Mouse (Mus musculus) skeletal muscle tissue, adult 2 months (tissue): ENCODE data around the gene Adh7.

ENCODE experiments used
- DNase-seq: peaks from one replicate; pipeline ENCODE4 v3.0.0-alpha.2; 2012; ENCODE audit warnings: low read depth, low spot score

Adh7 gene

GRCm38 (mm10) chr3:138224363-138224954 lies 6.9 kb downstream of the Adh7 start:
- DNase-seq = no peak

DNA sequence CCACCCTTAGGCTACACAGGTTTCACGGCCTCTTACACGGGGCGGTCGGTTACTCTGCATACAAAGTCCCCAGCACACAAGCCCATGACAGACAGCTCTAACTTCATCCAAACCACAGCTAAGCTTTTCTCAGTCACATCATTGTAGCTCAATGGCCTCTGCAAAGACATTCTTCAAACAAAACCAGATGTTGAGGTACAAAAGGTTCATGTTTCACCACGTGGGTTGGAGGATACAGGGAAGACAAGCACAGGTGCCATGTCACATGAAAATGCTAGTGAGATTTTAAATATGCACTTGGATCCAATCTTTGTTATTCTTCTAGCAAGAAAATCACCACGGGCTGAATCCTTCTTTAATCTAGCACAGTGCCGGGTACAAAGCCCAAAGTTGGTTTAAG lies 7.8 kb downstream of the Adh7 start:
- no peak for DNase-seq

DNA sequence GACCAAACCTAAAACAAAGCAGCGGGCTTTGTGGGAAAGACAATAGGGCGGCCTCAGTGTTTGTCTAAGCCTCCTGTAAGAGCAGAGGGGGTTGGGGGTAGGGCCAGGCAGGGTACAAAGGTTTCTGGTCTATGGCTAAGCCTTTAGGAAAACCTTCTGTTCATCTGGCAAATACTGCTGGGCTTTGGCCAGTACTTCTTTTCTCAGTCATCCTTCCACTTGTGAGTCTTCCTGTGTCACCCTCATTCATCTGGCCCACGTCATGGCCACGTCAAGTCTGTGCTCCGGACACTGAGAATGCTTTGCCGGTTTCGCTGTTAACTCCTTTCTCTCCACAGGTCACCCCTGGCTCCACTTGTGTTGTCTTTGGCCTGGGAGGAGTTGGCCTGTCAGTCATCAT lies 8.3 kb downstream of the Adh7 start:
- no peak for DNase-seq

DNA sequence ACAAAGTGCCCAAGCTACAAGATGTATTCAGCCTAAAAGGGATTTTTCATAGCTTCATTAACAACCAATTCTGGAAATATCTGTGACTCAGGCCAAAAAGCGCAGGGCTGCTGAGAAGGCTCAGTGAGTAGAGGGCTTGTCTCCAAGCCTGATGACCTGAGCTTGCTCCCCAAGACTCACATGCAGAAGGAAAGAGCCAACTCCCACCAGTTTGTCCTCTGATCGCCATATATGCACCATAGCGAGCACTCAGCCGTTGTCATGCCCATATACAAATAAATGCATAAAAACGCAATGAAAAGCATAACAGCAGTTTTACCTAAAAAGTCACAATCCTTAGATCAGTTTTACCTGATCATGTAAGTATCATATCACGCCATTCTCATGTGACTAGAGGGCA lies 8.9 kb downstream of the Adh7 start:
- no peak for DNase-seq

GRCm38 (mm10) chr3:138227082-138227481 lies 9.5 kb downstream of the Adh7 start:
- no peak for DNase-seq

- DNase-seq = no peak
These were observed 10.2 kb downstream of the Adh7 start for GRCm38 (mm10) chr3:138227782-138228181.

DNA sequence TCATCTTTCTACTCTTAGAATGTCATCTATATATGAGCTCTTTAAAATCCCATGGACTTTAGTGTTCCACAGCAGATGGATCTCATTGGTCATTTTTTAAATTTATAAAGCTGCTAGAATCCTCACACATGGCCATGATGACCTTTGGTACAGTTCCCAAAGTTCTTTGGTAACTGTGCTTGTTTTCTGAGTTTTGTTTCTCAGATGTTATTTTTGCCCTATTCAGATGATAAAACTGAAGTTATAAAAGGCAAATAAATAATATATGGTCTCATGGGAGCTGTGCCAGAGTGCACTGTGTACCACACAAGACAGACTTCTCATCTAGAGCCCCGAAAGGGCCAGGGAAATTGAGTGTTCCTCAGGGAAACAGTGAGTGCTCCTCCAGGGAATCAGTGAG lies 11.9 kb downstream of the Adh7 start:
- no peak for DNase-seq

GRCm38 (mm10) chr3:138230266-138230665 lies 12.7 kb downstream of the Adh7 start:
- no peak for DNase-seq

DNA sequence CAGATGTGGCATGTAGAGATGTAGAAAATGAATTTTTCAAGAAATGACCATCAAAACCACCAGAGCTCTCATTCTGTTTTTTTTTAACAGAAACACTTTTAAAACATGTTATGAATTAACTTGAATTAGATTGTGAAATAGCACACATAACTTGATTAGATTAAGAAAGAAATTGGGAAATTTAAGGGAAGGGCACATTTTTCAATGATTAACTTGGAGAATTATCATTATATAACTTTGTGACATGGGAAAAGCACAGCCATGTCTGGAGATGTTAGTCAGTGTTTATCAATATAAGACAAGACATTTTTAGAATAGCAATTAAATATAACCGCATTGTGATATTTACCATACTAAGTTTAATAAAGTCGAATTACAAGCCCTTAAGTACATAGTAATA lies 14.0 kb downstream of the Adh7 start:
- DNase-seq = no peak

DNA sequence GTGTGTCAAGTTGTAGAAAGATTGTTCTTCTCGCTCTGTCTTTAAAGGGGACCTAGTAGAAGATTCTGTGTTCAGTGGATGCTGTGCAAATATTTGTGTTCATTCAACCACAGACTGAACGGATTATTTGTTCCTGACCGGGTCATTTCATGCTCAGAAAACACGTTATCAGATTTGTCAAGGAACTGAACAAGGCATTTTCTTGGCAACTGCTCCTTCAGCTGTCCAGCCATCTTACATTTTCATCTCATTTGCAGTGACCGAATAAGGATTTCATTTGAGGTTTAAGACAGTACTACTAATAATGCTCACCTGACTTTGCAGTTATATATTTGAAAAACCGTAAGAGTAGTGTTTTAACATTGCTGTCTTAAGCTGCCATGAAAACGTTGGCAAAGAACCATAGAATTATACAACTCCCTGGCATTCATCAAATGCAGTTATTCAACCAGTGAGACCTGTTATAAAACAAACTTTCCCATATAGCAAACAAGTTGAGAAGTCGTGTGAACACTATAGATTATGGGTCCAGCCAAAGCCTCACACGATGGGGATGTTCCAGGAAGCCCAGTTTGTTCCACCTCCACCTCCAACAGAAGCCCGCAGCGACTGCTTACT lies 19.1 kb downstream of the Adh7 start:
- no peak for DNase-seq

DNA sequence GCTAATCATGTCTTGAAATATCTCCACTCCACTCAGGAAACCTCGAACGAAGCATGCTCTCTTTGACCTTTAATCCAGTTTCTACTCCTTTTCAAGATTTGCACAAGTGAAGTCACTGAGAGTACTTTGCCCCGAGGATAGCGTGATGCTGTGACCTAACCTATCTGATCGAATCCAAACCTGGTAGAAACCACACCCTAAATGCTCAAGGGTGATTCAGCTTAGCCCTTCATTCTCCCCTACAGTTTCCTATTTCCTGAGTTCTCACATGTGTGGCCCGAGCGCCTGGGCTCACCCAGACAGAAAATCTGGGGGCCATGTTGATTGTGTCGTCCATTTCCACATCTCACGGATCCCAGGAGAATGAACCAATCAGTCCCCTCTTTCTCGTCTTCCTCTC lies 20.5 kb downstream of the Adh7 start:
- no peak for DNase-seq

GRCm38 (mm10) chr3:138239461-138239860 lies 21.9 kb downstream of the Adh7 start:
- DNase-seq = no peak

- DNase-seq = no peak
These were observed 22.9 kb downstream of the Adh7 start for GRCm38 (mm10) chr3:138240411-138240810.

DNA sequence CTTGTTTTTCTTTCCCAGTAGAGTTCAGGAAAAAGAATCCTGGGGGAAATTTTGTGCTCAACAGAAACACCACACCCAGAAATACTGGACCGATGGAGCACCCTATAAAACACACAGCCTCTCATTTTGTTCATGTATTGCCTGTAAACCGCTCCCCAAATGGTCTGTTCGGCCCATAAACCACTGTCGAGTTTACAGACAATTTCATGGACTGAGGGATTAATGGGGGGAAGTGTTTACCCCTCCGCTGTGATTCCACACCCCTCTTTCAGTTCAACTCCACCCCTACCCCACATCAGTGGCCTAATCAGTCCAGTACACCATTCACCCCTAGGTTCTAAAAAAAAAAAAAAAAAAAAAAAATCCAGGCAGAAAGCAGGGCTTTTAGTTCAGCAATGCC lies 23.4 kb downstream of the Adh7 start:
- no peak for DNase-seq

GRCm38 (mm10) chr3:138241371-138241770 lies 23.8 kb downstream of the Adh7 start:
- DNase-seq = no peak

- DNase-seq = no peak
These were observed 24.6 kb downstream of the Adh7 start for GRCm38 (mm10) chr3:138242021-138242726.

GRCm38 (mm10) chr3:138242933-138243332 lies 25.4 kb downstream of the Adh7 start:
- DNase-seq = no peak

GRCm38 (mm10) chr3:138244338-138244874 lies 26.8 kb downstream of the Adh7 start:
- DNase-seq = no peak

DNA sequence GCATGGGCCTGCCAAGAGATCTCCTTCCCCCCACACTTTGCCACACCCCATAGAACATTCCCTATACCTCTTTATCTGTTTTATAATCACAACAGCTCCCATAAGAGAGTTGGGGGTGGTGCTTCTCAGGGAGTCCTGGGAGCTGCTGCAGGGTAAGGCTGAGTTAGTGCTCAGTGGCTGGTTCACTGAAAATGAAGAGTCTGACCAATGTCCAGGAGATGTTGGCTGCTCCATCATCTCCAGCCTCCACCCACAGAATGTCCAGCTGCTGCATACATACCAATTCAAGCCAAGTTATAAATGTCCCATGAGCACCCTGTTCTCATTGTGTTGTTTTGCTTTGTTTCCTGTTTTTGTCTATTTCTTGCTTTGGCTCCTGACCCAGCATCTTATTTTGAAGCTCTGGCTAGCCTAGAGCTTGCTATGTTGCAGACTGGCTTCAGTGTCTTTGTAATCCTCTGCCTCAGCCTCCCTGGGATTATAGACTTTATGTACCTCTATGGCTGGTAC lies 29.0 kb downstream of the Adh7 start:
- no peak for DNase-seq

- no peak for DNase-seq
These were observed 29.7 kb downstream of the Adh7 start for GRCm38 (mm10) chr3:138247241-138247640.

DNA sequence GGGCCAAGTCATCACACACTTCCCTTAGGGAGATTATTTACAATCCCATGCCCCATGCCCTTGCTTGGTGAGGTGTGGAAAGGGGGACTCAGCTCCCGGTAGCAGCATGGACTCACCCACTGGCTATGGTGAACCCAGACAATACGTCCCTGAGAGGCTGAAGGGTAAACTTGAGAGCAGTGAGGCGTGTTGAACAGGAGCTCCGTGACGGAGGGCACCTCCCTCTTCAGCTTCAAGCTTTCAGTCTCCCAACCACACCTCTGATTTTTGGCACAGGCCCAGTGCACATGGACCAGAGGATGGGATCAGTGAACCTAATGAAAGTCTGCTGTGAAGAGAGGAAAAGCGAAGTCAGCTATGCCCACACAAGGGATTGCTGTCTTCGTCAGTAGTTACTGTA lies 30.5 kb downstream of the Adh7 start:
- peak; percentile 54 for DNase-seq

DNA sequence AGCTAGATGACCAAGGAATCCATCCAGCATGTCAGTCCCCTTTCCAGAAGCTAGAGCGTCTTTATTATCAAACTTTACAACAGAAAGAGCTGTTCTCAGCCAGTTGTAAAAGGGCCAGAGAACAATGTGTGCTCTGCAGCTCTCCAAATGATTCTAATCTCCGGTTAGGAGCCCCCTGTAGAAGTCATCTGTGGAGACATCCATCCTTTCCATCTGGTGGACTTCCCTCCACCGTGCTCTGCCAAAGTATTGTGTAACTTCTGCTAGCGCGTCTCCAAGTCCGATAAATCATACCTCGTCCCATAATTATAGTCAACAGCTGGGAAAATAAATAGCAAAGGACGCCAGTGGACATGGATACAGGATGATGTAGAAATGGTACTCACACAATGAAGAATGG lies 31.2 kb downstream of the Adh7 start:
- DNase-seq = peak; percentile 92

- no peak for DNase-seq
These were observed 33.6 kb downstream of the Adh7 start for GRCm38 (mm10) chr3:138251156-138251555.
